Mouse (Mus musculus): Measurements from ENCODE around the gene Bcl9l. TPM values are rescaled to one million over a fixed set of nuclear protein-coding genes. Genes with fewer than 3 reads are reported as not detected.

Bcl9l gene
- polyA plus RNA-seq, 1 experiment from 2014 or later, result 17.3 TPM

GRCm38 (mm10) chr9:44502006-44502405 is 19.4 kb downstream of the Bcl9l start:
- peak; percentile 97 for TF ChIP-seq CTCF (IDR thresholded peaks at IDR 0.05; ENCODE audit: low read depth)
- no peak overlapping the region for H3K27ac ChIP-seq (ENCODE audit: low read depth)
- H3K9me3 ChIP-seq (ENCODE audit: low read depth, low read length), result no peaks in the 10 kb centered on the region
- peak overlapping the region; percentile 31 for H3K4me2 ChIP-seq
- H3K27me3 ChIP-seq (ENCODE audit: insufficient read depth, low read length), result no peaks in the 10 kb centered on the region
- H3K36me3 ChIP-seq (ENCODE audit: insufficient read depth), result peaks cover 49% of the 10 kb centered on the region
- DNase-seq, result peak; percentile 92
- no peak for ATAC-seq (ENCODE audit: insufficient read depth)
- WGBS, result 3% methylated on average over 4 of the region's 4 CpGs
- peaks cover 29% of the 10 kb centered on the region for H3K4me1 ChIP-seq (ENCODE audit: insufficient read depth)
- no peak overlapping the region for H3K4me3 ChIP-seq (ENCODE audit: low read depth, low read length)
- no peak overlapping the region for H3K9ac ChIP-seq

GRCm38 (mm10) chr9:44504893-44505823 is 22.5 kb downstream of the Bcl9l start:
- no peaks in the 10 kb centered on the region for H3K9me3 ChIP-seq (ENCODE audit: low read depth, low read length)
- ATAC-seq (ENCODE audit: insufficient read depth), result no peak
- H3K27me3 ChIP-seq (ENCODE audit: insufficient read depth, low read length), result no peaks in the 10 kb centered on the region
- WGBS, result 61% methylated on average over 20 of the region's 20 CpGs
- TF ChIP-seq CTCF (IDR thresholded peaks at IDR 0.05; ENCODE audit: low read depth), result no peak
- DNase-seq, result peak; percentile 28
- no peak overlapping the region for H3K4me3 ChIP-seq (ENCODE audit: low read depth, low read length)
- no peak overlapping the region for H3K27ac ChIP-seq (ENCODE audit: low read depth)
- peaks cover 16% of the 10 kb centered on the region for H3K4me1 ChIP-seq (ENCODE audit: insufficient read depth)
- H3K4me2 ChIP-seq, result no peak overlapping the region
- H3K9ac ChIP-seq, result no peak overlapping the region; the same call in 1 of the 2 replicates
- peaks cover 74% of the 10 kb centered on the region for H3K36me3 ChIP-seq (ENCODE audit: insufficient read depth)

GRCm38 (mm10) chr9:44505824-44506467 is 23.3 kb downstream of the Bcl9l start:
- H3K4me2 ChIP-seq, result no peak overlapping the region
- ATAC-seq (ENCODE audit: insufficient read depth) (no peak), DNase-seq (peak; percentile 16)
- no peak overlapping the region for H3K9ac ChIP-seq
- no peaks in the 10 kb centered on the region for H3K27me3 ChIP-seq (ENCODE audit: insufficient read depth, low read length)
- TF ChIP-seq CTCF (IDR thresholded peaks at IDR 0.05; ENCODE audit: low read depth), result peak; percentile 18; the same call in 1 of the 2 replicates
- no peaks in the 10 kb centered on the region for H3K9me3 ChIP-seq (ENCODE audit: low read depth, low read length)
- H3K27ac ChIP-seq (ENCODE audit: low read depth), result no peak overlapping the region
- 58% methylated on average over 23 of the region's 23 CpGs for WGBS
- no peak overlapping the region for H3K4me3 ChIP-seq (ENCODE audit: low read depth, low read length)
- H3K4me1 ChIP-seq (ENCODE audit: insufficient read depth), result peaks cover 18% of the 10 kb centered on the region; the same call in 1 of the 2 replicates
- peaks cover 73% of the 10 kb centered on the region for H3K36me3 ChIP-seq (ENCODE audit: insufficient read depth)

GRCm38 (mm10) chr9:44506566-44506965 is 23.9 kb downstream of the Bcl9l start:
- no peaks in the 10 kb centered on the region for H3K9me3 ChIP-seq (ENCODE audit: low read depth, low read length)
- no peak overlapping the region for H3K4me2 ChIP-seq
- TF ChIP-seq CTCF (IDR thresholded peaks at IDR 0.05; ENCODE audit: low read depth), result no peak
- no peak overlapping the region for H3K4me3 ChIP-seq (ENCODE audit: low read depth, low read length)
- no peak overlapping the region for H3K9ac ChIP-seq
- no peak overlapping the region for H3K27ac ChIP-seq (ENCODE audit: low read depth)
- DNase-seq, result no peak
- H3K36me3 ChIP-seq (ENCODE audit: insufficient read depth), result peaks cover 66% of the 10 kb centered on the region
- H3K4me1 ChIP-seq (ENCODE audit: insufficient read depth), result peaks cover 18% of the 10 kb centered on the region; the same call in 1 of the 2 replicates
- WGBS, result 91% methylated on average over 13 of the region's 13 CpGs
- no peaks in the 10 kb centered on the region for H3K27me3 ChIP-seq (ENCODE audit: insufficient read depth, low read length)
- ATAC-seq (ENCODE audit: insufficient read depth), result no peak

GRCm38 (mm10) chr9:44507345-44507744 is 24.7 kb downstream of the Bcl9l start:
- 85% methylated on average over 6 of the region's 6 CpGs for WGBS
- no peak overlapping the region for H3K4me2 ChIP-seq

GRCm38 (mm10) chr9:44508124-44508619 is 25.5 kb downstream of the Bcl9l start:
- Histone ChIP-seq H3K4me1 (ENCODE audit: insufficient read depth) (peaks cover 20% of the 10 kb centered on the region; the same call in 1 of the 2 replicates), H3K27me3 (ENCODE audit: insufficient read depth, low read length) (no peaks in the 10 kb centered on the region), H3K27ac (ENCODE audit: low read depth) (no peak overlapping the region), H3K4me3 (ENCODE audit: low read depth, low read length) (no peak overlapping the region), H3K36me3 (ENCODE audit: insufficient read depth) (peaks cover 54% of the 10 kb centered on the region), H3K9ac (no peak overlapping the region), H3K9me3 (ENCODE audit: low read depth, low read length) (no peaks in the 10 kb centered on the region), H3K4me2 (no peak overlapping the region)
- TF ChIP-seq CTCF (IDR thresholded peaks at IDR 0.05; ENCODE audit: low read depth), result no peak
- DNase-seq (no peak), ATAC-seq (ENCODE audit: insufficient read depth) (no peak)
- WGBS, result 72% methylated on average over 18 of the region's 18 CpGs

More at GRCm38 (mm10) chr9:44507345-44507744, 24.7 kb downstream of the Bcl9l start:
- H3K9me3 ChIP-seq (ENCODE audit: low read depth, low read length), result no peaks in the 10 kb centered on the region
- no peak for DNase-seq
- peaks cover 61% of the 10 kb centered on the region for H3K36me3 ChIP-seq (ENCODE audit: insufficient read depth)
- no peak overlapping the region for H3K9ac ChIP-seq
- no peak for TF ChIP-seq CTCF (IDR thresholded peaks at IDR 0.05; ENCODE audit: low read depth)
- H3K27me3 ChIP-seq (ENCODE audit: insufficient read depth, low read length), result no peaks in the 10 kb centered on the region
- H3K4me3 ChIP-seq (ENCODE audit: low read depth, low read length), result no peak overlapping the region
- H3K4me1 ChIP-seq (ENCODE audit: insufficient read depth), result peaks cover 18% of the 10 kb centered on the region; the same call in 1 of the 2 replicates
- no peak for ATAC-seq (ENCODE audit: insufficient read depth)
- H3K27ac ChIP-seq (ENCODE audit: low read depth), result no peak overlapping the region

Measured in lung, embryonic 14.5 days (tissue).